Mouse (Mus musculus) limb, embryonic 11.5 days (tissue): ENCODE data around the gene Rtn3. TPM values are rescaled to one million over a fixed set of nuclear protein-coding genes. Genes with fewer than 3 reads are reported as not detected.

Experiments
- ATAC-seq: fragments of 200-750 bp; cut with Nextera tagmentation; 2 replicates; pipeline ENCODE4 v1.8.0; 2017; ENCODE audit warnings: low read depth; ENCODE audit not compliant: insufficient number of reproducible peaks, low FRiP score, low TSS enrichment
- DNase-seq: peaks from one replicate; pipeline ENCODE4 v3.0.0-alpha.2; 2015; ENCODE audit warnings: low spot score
- H3K27ac ChIP-seq: fragments of 300-500 bp; sonication (generic); replicated peaks from 2 replicates; pipeline ENCODE4 v1.5.1; 2014; ENCODE audit warnings: low read depth, mild to moderate bottlenecking, low read length
- H3K27me3 ChIP-seq: fragments of 300-500 bp; sonication (generic); 2 replicates; pipeline ENCODE4 v1.6.1; 2014; ENCODE audit warnings: mild to moderate bottlenecking, low read length, mixed read lengths; ENCODE audit not compliant: control insufficient read depth, insufficient read depth
- H3K36me3 ChIP-seq: fragments of 300-500 bp; sonication (generic); 2 replicates; pipeline ENCODE4 v1.6.1; 2014; ENCODE audit warnings: mild to moderate bottlenecking, low read length, moderate library complexity, mixed read lengths; ENCODE audit not compliant: control insufficient read depth, insufficient read depth
- H3K4me1 ChIP-seq: fragments of 300-500 bp; sonication (generic); 2 replicates; pipeline ENCODE4 v1.6.1; 2014; ENCODE audit warnings: low read length, mixed read lengths; ENCODE audit not compliant: control insufficient read depth, insufficient read depth
- H3K4me2 ChIP-seq: fragments of 300-500 bp; sonication (generic); 2 replicates; pipeline ENCODE4 v1.6.1; 2014; ENCODE audit warnings: low read depth, mild to moderate bottlenecking, moderate library complexity; ENCODE audit not compliant: severe bottlenecking
- H3K4me3 ChIP-seq: fragments of 300-500 bp; sonication (generic); 2 replicates; pipeline ENCODE4 v1.5.1; 2014; ENCODE audit warnings: low read depth, low read length
- H3K9ac ChIP-seq: fragments of 300-500 bp; sonication (generic); 2 replicates; pipeline ENCODE4 v1.6.1; 2014; ENCODE audit warnings: mild to moderate bottlenecking, low read length
- H3K9me3 ChIP-seq: fragments of 300-500 bp; sonication (generic); 2 replicates; pipeline ENCODE4 v1.6.1; 2016; ENCODE audit warnings: low read length; ENCODE audit not compliant: control insufficient read depth
- WGBS: fragments of 180-500 bp; shearing (Covaris S2); extraction: QIAGEN DNeasy Blood & Tissue Kit; methylation state at CpG from one replicate; pipeline ENCODE4 v1.1.7; 2014; 5-methylcytosine and 5-hydroxymethylcytosine counted together
- polyA plus RNA-seq: library from polyadenylated mRNA; unstranded; fragments of >200 nt; fragmentation: Nextera tagmentation; extraction: Ambion mirVana; gene quantifications from 2 replicates; pipeline ENCODE4 v1.2.1, GENCODE M21; 2014

Rtn3 gene
- polyA plus RNA-seq, 1 experiment from 2014 or later = 94.1 TPM

- 0 out of 2 replicates have a peak, but pooled peaks have one; percentile 10 for ATAC-seq
These were observed 59.9 kb downstream of the Rtn3 start for GRCm38 (mm10) chr19:7423028-7423655.

GRCm38 (mm10) chr19:7422656-7423027, 60.4 kb downstream of the Rtn3 start:
- peak; percentile 63 for DNase-seq
- Histone ChIP-seq H3K4me2 (peak overlapping the region; percentile 34), H3K36me3 (peaks cover 26% of the 10 kb centered on the region), H3K4me3 (peak overlapping the region; percentile 12), H3K9ac (peak overlapping the region; percentile 35), H3K4me1 (peaks cover 51% of the 10 kb centered on the region), H3K27me3 (no peaks in the 10 kb centered on the region), H3K9me3 (no peaks in the 10 kb centered on the region), H3K27ac (peak overlapping the region; percentile 30)
- 8% methylated on average over 32 of the region's 35 CpGs for WGBS
- ATAC-seq = no peak

More at GRCm38 (mm10) chr19:7423028-7423655, 59.9 kb downstream of the Rtn3 start:
- peak overlapping the region; percentile 35 for H3K9ac ChIP-seq
- H3K4me1 ChIP-seq = peaks cover 51% of the 10 kb centered on the region
- H3K27ac ChIP-seq = peak overlapping the region; percentile 30; the same call in 1 of the 2 replicates
- peak overlapping the region; percentile 12 for H3K4me3 ChIP-seq
- H3K36me3 ChIP-seq = peaks cover 26% of the 10 kb centered on the region
- H3K27me3 ChIP-seq = no peaks in the 10 kb centered on the region
- 21% methylated on average over 51 of the region's 51 CpGs for WGBS
- DNase-seq = peak; percentile 64
- peak overlapping the region; percentile 34; the same call in 1 of the 2 replicates for H3K4me2 ChIP-seq
- H3K9me3 ChIP-seq = no peaks in the 10 kb centered on the region

GRCm38 (mm10) chr19:7421602-7422591, 61.2 kb downstream of the Rtn3 start:
- H3K27ac ChIP-seq = no peak overlapping the region; the same call in 1 of the 2 replicates
- WGBS = 9% methylated on average over 46 of the region's 48 CpGs
- ATAC-seq = peak; percentile 42

GRCm38 (mm10) chr19:7420841-7421601, 62.1 kb downstream of the Rtn3 start:
- no peak for ATAC-seq
- no peaks in the 10 kb centered on the region for H3K27me3 ChIP-seq
- H3K4me1 ChIP-seq = peaks cover 55% of the 10 kb centered on the region
- H3K4me2 ChIP-seq = peak overlapping the region; percentile 4; the same call in 1 of the 2 replicates
- H3K27ac ChIP-seq = no peak overlapping the region
- peaks cover 22% of the 10 kb centered on the region for H3K36me3 ChIP-seq
- DNase-seq = no peak
- 53% methylated on average over 27 of the region's 27 CpGs for WGBS
- no peaks in the 10 kb centered on the region for H3K9me3 ChIP-seq
- 0 out of 2 replicates have a peak overlapping the region, but pooled peaks have one; percentile 8 for H3K4me3 ChIP-seq
- peak overlapping the region; percentile 37 for H3K9ac ChIP-seq

More at GRCm38 (mm10) chr19:7421602-7422591, 61.2 kb downstream of the Rtn3 start:
- H3K9me3 ChIP-seq = no peaks in the 10 kb centered on the region
- peak overlapping the region; percentile 15; the same call in 1 of the 2 replicates for H3K4me3 ChIP-seq
- H3K36me3 ChIP-seq = peaks cover 22% of the 10 kb centered on the region
- DNase-seq = peak; percentile 83
- no peaks in the 10 kb centered on the region for H3K27me3 ChIP-seq
- H3K4me2 ChIP-seq = peak overlapping the region; percentile 34
- H3K4me1 ChIP-seq = peaks cover 51% of the 10 kb centered on the region
- H3K9ac ChIP-seq = peak overlapping the region; percentile 37

- peak overlapping the region; percentile 12 for H3K9ac ChIP-seq
- H3K4me2 ChIP-seq = peak overlapping the region; percentile 92; the same call in 1 of the 2 replicates
- H3K9me3 ChIP-seq = no peaks in the 10 kb centered on the region
- H3K4me1 ChIP-seq = peaks cover 55% of the 10 kb centered on the region
- ATAC-seq (no peak), DNase-seq (no peak)
- H3K36me3 ChIP-seq = peaks cover 22% of the 10 kb centered on the region
- no peak overlapping the region for H3K4me3 ChIP-seq
- no peaks in the 10 kb centered on the region for H3K27me3 ChIP-seq
- 67% methylated on average over 12 of the region's 12 CpGs for WGBS
- H3K27ac ChIP-seq = no peak overlapping the region
These were observed 63.0 kb downstream of the Rtn3 start for GRCm38 (mm10) chr19:7420108-7420507.

GRCm38 (mm10) chr19:7419134-7419533, 63.9 kb downstream of the Rtn3 start:
- no peaks in the 10 kb centered on the region for H3K9me3 ChIP-seq
- no peak for DNase-seq
- peak overlapping the region; percentile 75 for H3K4me3 ChIP-seq
- peaks cover 22% of the 10 kb centered on the region for H3K36me3 ChIP-seq
- H3K9ac ChIP-seq = peak overlapping the region; percentile 100
- 38% methylated on average over 6 of the region's 6 CpGs for WGBS
- no peak for ATAC-seq
- peaks cover 55% of the 10 kb centered on the region for H3K4me1 ChIP-seq
- H3K27ac ChIP-seq = no peak overlapping the region
- H3K27me3 ChIP-seq = no peaks in the 10 kb centered on the region
- H3K4me2 ChIP-seq = peak overlapping the region; percentile 92

- H3K27me3 ChIP-seq = no peaks in the 10 kb centered on the region
- ATAC-seq (peak; percentile 52; the same call in 1 of the 2 replicates), DNase-seq (peak; percentile 88)
- peak overlapping the region; percentile 94 for H3K27ac ChIP-seq
- H3K4me2 ChIP-seq = peak overlapping the region; percentile 92
- peaks cover 17% of the 10 kb centered on the region for H3K36me3 ChIP-seq
- H3K4me1 ChIP-seq = peaks cover 50% of the 10 kb centered on the region
- H3K9me3 ChIP-seq = no peaks in the 10 kb centered on the region
- WGBS = under 1% methylated on average over 42 of the region's 59 CpGs
- H3K9ac ChIP-seq = peak overlapping the region; percentile 100
- H3K4me3 ChIP-seq = peak overlapping the region; percentile 75
These were observed 64.9 kb downstream of the Rtn3 start for GRCm38 (mm10) chr19:7417911-7418849.
